Mouse (Mus musculus): ENCODE results near the gene Daam1. TPM values are rescaled to one million over a fixed set of nuclear protein-coding genes. Genes with fewer than 3 reads are reported as not detected.
A peak's percentile ranks its signal among the peaks of the same experiment; 100 is the strongest.

Gene Daam1
- polyA plus RNA-seq, 1 experiment from 2014 or later: 10.0 TPM

DNA sequence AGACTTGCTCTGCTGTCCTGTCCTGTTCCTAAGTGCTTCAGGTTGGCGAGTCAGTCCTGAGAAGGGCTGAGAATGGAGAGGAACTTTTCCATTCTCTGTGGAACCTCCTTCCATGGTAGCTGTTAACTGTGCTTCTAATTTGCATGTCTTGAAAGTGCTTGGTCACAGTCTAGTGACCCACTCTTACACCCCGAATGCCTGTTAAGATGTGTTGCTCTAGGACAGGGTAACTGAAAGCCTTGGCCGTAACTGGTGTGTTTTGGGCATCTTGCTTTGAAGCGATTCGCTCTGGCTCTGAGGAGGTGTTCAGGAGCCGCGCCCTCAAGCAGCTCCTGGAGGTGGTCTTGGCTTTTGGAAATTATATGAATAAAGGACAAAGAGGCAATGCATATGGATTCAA lies 146.5 kb downstream of the Daam1 start:
- Histone ChIP-seq H3K9me3 (no peaks in the 10 kb centered on the region), H3K27me3 (replicated peaks) (no peaks in the 10 kb centered on the region), H3K36me3 (peaks cover 28% of the 10 kb centered on the region; the same call in 1 of the 2 replicates), H3K27ac (no peak overlapping the region), H3K9ac (no peak overlapping the region), H3K4me2 (no peak overlapping the region), H3K4me1 (peaks cover 3% of the 10 kb centered on the region; the same call in 1 of the 2 replicates), H3K4me3 (replicated peaks) (no peak overlapping the region)
- 93% methylated on average over 7 of the region's 7 CpGs for WGBS
- ATAC-seq (ENCODE audit: insufficient read depth, low FRiP score, low read depth): no peak

DNA sequence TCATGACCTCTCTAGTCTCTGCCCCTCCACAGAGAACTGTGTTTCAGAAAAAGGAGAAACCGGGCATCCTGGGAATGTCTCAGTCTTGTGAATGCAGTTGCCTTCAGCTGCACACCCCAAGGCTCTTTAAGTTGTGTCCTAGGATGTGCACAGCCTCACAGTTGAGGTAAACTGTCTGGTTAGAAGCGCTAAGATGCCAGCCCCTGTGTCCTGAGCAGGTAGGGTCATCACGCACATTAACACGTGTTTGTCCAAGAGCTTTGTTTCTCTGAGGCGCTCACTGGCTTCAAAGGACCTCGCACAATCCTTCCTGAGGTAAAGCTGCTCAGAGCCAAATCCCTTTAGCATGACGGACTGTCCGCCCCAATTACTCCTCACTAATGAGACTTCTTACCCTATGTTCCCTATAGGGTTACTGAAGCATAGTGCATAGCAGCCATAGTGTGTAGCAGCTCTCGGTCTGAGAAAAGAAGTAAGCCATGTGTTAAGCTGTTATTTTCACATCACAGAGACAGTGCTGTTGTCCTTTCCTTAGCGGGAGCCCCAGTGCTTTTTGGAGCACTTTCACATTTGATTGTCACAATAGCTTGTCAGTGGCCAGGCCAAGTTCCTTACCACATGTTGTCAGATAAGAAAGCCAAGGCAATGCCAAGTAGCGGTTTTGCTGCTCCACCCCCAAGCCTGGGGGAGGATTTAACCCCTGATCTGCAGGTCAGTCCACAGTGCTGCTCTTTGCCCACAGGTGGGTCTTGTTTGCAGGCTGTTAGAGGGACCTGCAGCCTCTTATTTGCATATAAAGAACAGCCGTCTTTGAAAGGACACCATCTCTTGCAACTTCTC lies 147.9 kb downstream of the Daam1 start:
- H3K9me3 ChIP-seq: no peaks in the 10 kb centered on the region
- WGBS: 72% methylated on average over 12 of the region's 12 CpGs
- no peak overlapping the region for H3K27ac ChIP-seq
- no peak overlapping the region for H3K4me3 ChIP-seq (replicated peaks)
- H3K4me2 ChIP-seq: no peak overlapping the region
- H3K27me3 ChIP-seq (replicated peaks): no peaks in the 10 kb centered on the region
- H3K9ac ChIP-seq: no peak overlapping the region
- peaks cover 33% of the 10 kb centered on the region for H3K36me3 ChIP-seq
- no peak for ATAC-seq (ENCODE audit: insufficient read depth, low FRiP score, low read depth)
- H3K4me1 ChIP-seq: no peaks in the 10 kb centered on the region

DNA sequence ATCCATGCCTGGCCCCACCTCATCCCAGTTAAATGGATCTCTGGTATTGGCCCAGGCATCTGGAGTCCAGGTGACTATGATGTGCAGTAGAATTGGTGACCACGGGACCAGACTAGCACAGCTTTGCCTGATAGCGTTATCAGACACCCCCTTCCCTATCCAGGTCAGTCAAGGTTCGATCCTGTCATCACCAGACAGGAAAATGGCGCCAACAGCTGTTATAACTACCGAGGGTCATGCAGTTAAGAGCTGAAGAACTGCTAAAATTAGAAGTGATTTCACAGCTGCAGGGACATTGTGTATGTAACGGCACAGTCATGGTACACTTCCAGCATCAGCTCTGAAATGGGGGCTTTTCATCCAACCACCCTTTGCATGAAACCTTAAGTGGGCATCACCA lies 149.3 kb downstream of the Daam1 start:
- Histone ChIP-seq H3K9ac (no peak overlapping the region), H3K9me3 (no peaks in the 10 kb centered on the region), H3K4me1 (no peaks in the 10 kb centered on the region), H3K4me3 (replicated peaks) (no peak overlapping the region), H3K27ac (no peak overlapping the region), H3K4me2 (no peak overlapping the region), H3K27me3 (replicated peaks) (no peaks in the 10 kb centered on the region), H3K36me3 (peaks cover 41% of the 10 kb centered on the region)
- no peak for ATAC-seq (ENCODE audit: insufficient read depth, low FRiP score, low read depth)
- WGBS: 72% methylated on average over 6 of the region's 6 CpGs

DNA sequence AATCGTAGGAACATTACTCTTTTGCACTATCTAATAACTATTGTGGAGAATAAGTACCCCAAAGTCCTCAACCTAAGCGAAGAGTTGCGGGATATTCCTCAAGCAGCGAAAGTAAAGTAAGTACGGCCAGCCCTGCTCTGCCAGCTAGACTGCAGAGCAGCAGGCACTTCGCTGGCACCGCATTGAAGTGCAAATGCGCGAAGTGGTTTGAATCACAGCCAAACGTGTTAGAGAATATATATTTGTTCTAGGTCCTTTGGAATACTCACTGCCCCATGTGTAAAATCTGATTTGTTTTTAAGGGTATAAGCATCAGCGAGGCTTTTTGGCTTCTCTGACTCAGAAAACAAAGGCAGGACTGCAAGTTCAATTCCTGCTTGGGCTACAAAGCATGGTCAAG lies 149.9 kb downstream of the Daam1 start:
- Histone ChIP-seq H3K27me3 (replicated peaks) (no peaks in the 10 kb centered on the region), H3K36me3 (peaks cover 37% of the 10 kb centered on the region), H3K27ac (no peak overlapping the region), H3K4me1 (no peaks in the 10 kb centered on the region), H3K4me2 (no peak overlapping the region), H3K9ac (no peak overlapping the region), H3K9me3 (no peaks in the 10 kb centered on the region), H3K4me3 (replicated peaks) (no peak overlapping the region)
- ATAC-seq (ENCODE audit: insufficient read depth, low FRiP score, low read depth): no peak
- 92% methylated on average over 11 of the region's 11 CpGs for WGBS

DNA sequence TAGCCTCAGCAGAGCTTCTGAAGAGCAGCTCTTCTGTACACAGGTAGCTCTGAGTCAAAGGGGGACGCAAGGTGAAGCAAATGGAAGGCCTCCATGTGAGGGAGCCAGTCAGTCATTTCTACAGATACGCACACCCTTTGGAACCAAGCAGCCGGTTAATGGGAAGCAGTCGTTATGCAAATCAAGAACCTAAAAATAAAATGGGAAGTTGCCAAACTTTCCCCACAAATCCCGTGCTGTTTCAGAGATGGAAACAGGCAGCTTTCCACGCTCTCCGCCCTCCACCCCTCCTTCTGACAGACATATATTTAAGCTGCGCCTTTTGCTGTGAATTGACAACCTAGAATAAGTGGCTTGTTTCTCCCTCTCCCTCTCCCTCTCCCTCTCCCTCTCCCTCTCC lies 150.4 kb downstream of the Daam1 start:
- no peak overlapping the region for H3K9ac ChIP-seq
- 73% methylated on average over 8 of the region's 8 CpGs for WGBS
- ATAC-seq (ENCODE audit: insufficient read depth, low FRiP score, low read depth): no peak

DNA sequence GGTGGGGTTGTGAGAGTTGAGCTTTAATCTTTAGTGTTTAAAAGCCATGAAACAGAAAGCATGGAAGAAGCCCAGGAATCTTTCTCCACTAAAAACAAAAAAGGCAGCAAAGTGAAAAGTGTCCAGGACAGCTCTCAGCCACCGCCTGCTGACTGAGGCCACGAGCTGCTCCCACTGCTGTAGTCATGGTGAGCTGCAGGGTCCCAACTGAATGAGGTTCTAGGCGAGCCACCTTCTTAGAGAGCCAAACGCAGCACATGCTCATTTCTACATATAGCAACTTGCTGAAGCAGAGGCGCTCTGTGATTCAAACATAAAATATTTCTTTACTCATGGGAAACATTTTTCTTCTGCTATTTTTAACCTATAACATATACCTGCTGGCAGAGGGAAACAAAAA lies 150.9 kb downstream of the Daam1 start:
- Histone ChIP-seq H3K9me3 (no peaks in the 10 kb centered on the region), H3K27me3 (replicated peaks) (no peaks in the 10 kb centered on the region), H3K4me1 (no peaks in the 10 kb centered on the region), H3K36me3 (peaks cover 35% of the 10 kb centered on the region), H3K4me2 (no peak overlapping the region), H3K9ac (no peak overlapping the region), H3K4me3 (replicated peaks) (no peak overlapping the region), H3K27ac (no peak overlapping the region)
- 78% methylated on average over 5 of the region's 5 CpGs for WGBS
- no peak for ATAC-seq (ENCODE audit: insufficient read depth, low FRiP score, low read depth)

More for the DNA sequence above, 150.4 kb downstream of the Daam1 start:
- H3K4me3 ChIP-seq (replicated peaks): no peak overlapping the region
- H3K9me3 ChIP-seq: no peaks in the 10 kb centered on the region
- no peaks in the 10 kb centered on the region for H3K27me3 ChIP-seq (replicated peaks)
- H3K27ac ChIP-seq: no peak overlapping the region
- no peak overlapping the region for H3K4me2 ChIP-seq
- H3K4me1 ChIP-seq: no peaks in the 10 kb centered on the region
- peaks cover 33% of the 10 kb centered on the region for H3K36me3 ChIP-seq

DNA sequence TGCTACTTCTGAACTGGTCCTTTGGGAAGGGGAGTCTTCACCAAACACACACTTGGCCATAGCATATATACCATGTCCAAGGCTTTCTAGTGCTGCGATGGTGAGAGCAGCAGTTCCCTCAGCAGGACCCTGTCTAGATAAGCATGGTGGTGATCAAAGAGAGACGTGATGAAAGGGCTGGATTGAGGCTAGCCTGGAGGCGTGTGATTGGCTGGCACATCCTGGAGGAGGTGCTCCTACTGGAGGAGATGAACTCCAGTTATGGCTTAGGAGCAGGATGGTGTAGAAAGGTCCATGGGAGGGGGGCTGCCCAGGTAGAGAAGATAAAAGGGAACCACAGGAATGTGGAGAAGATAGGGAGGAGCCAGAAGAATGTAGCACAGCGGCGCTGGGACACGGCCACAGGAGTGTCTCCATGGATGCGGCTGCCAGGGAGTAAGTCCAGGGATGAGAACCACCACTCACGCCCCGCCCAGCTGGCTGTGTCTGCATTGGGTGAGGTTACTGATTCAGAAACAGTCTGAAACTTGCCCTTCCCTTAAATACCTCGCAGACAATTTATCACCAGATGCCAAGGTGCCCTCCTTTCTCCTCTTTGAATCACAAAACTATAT lies 152.3 kb downstream of the Daam1 start:
- H3K4me2 ChIP-seq: no peak overlapping the region
- ATAC-seq (ENCODE audit: insufficient read depth, low FRiP score, low read depth): no peak
- no peak overlapping the region for H3K4me3 ChIP-seq (replicated peaks)
- H3K27me3 ChIP-seq (replicated peaks): no peaks in the 10 kb centered on the region
- peaks cover 32% of the 10 kb centered on the region for H3K36me3 ChIP-seq
- H3K27ac ChIP-seq: no peak overlapping the region
- H3K4me1 ChIP-seq: no peaks in the 10 kb centered on the region
- H3K9me3 ChIP-seq: no peaks in the 10 kb centered on the region
- 71% methylated on average over 10 of the region's 10 CpGs for WGBS
- no peak overlapping the region for H3K9ac ChIP-seq

DNA sequence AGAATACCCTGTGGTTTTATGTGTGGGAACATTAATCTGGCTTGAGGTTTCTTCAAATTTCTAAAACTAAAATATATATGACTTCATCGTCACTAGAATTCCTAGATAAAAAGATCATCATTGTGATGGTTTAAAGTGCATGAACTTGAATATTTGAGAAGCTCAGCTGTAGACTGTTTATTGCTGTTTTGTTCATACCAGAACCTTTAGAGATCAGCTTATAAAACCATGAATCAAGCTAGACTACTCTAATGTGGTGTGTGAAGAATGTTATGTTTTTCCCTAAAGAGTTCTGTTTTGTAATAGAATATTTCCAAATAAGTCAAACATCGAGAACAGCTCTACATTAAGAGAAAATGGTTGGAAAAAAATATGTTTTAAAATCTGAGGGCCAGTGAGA lies 156.3 kb downstream of the Daam1 start:
- Histone ChIP-seq H3K36me3 (peaks cover 25% of the 10 kb centered on the region), H3K4me2 (no peak overlapping the region), H3K27ac (no peak overlapping the region), H3K4me3 (replicated peaks) (no peak overlapping the region), H3K9me3 (no peaks in the 10 kb centered on the region), H3K4me1 (no peaks in the 10 kb centered on the region), H3K27me3 (replicated peaks) (no peaks in the 10 kb centered on the region), H3K9ac (no peak overlapping the region)
- 78% methylated on average over 2 of the region's 2 CpGs for WGBS
- ATAC-seq (ENCODE audit: insufficient read depth, low FRiP score, low read depth): no peak

DNA sequence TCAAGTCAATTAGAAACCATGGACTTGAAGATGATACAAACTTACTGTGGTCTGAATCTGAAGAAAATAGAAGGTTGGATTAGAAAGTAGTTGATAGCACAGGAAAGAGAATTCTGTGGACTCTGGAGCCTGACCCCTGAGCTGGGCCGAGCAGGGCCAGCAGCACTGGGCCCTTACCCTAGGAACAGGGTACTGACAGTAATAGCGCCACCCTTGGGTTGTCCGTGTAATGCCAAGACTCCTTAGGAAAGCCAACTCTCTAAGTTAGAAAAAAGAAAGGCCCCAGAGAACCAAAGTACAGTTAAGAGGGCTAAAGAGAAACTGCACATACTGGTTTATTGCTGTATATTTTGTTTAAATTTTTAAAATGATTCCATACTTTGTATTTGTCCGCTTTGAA lies 157.0 kb downstream of the Daam1 start:
- Histone ChIP-seq H3K4me2 (no peak overlapping the region), H3K27me3 (replicated peaks) (no peaks in the 10 kb centered on the region), H3K36me3 (peaks cover 31% of the 10 kb centered on the region), H3K9me3 (no peaks in the 10 kb centered on the region), H3K4me1 (no peaks in the 10 kb centered on the region), H3K9ac (no peak overlapping the region), H3K27ac (no peak overlapping the region), H3K4me3 (replicated peaks) (no peak overlapping the region)
- no peak for ATAC-seq (ENCODE audit: insufficient read depth, low FRiP score, low read depth)
- 86% methylated on average over 4 of the region's 4 CpGs for WGBS

DNA sequence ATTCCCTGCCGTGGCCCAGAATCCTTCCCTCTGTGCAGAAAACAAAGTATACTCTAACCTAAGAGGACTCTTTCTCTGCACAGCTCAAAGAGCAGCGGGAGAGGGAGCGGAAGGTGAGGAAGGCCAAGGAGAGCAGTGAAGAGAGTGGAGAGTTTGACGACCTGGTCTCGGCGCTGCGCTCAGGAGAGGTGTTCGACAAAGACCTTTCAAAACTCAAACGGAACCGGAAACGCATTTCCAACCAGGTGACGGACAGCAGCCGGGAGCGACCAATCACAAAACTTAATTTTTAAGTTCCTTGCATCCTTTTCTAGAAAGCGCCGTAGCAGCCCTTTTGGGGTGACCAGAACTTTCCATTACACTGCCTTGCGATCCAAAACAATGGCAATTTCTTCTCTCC lies 158.7 kb downstream of the Daam1 start:
- WGBS: 97% methylated on average over 17 of the region's 17 CpGs
- ATAC-seq (ENCODE audit: insufficient read depth, low FRiP score, low read depth): no peak
- Histone ChIP-seq H3K36me3 (peaks cover 20% of the 10 kb centered on the region; the same call in 1 of the 2 replicates), H3K27ac (no peak overlapping the region), H3K4me2 (no peak overlapping the region), H3K4me1 (no peaks in the 10 kb centered on the region), H3K9ac (no peak overlapping the region), H3K27me3 (replicated peaks) (no peaks in the 10 kb centered on the region), H3K9me3 (no peaks in the 10 kb centered on the region), H3K4me3 (replicated peaks) (no peak overlapping the region)

DNA sequence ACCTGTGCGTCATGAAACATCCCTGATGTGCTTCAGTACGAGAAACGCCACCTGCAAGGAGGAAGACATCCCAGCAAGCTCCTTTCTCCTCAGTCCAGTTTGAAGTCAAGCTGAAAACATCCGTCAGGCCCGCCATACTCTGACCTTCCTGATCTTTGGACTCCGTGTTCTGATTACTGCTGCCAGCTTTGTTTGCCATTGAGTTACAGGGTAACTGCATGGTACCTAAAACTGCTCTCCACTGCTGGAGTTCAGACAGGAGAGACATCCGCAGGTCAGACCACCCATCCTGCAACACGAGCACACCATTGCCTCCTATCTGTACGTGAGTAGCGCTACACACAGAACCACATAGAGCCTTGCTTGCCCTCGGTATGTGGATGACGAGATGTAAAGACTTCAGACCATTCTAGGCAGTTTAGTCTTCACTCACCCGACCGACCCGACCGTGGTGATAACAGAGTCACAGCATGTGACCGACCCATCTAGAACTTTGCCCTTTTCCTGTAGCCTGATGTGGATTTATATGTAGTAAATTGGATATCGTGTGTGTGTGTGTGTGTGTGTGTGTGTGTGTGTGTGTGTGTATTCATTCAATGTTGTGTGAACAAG lies 161.8 kb downstream of the Daam1 start:
- ATAC-seq (ENCODE audit: insufficient read depth, low FRiP score, low read depth): peak; percentile 18; the same call in 1 of the 2 replicates

DNA sequence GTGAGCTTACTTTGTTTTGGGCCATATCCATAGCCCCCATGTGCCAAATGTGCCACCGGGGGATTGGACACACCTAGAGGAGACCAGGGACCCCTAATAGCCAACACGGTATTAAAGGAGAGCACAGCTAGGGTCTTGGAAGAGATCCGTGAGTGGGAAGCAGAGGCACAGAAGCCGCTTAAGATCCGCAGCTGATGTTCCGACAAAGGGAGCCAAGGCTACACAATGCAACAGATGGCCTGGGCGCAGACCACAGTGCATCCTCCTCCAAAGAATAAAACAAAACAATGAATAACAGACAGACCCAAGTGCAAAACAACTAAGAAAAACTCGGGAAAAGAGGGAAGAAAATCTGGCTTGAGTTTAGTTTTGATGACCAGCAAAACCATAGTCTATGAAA lies 165.0 kb downstream of the Daam1 start:
- Histone ChIP-seq H3K9me3 (no peaks in the 10 kb centered on the region), H3K4me2 (no peak overlapping the region)
- ATAC-seq (ENCODE audit: insufficient read depth, low FRiP score, low read depth): no peak

More for the DNA sequence above, 161.8 kb downstream of the Daam1 start:
- no peak overlapping the region for H3K27ac ChIP-seq
- H3K9me3 ChIP-seq: no peaks in the 10 kb centered on the region
- WGBS: 85% methylated on average over 18 of the region's 18 CpGs
- H3K36me3 ChIP-seq: peaks cover 14% of the 10 kb centered on the region; the same call in 1 of the 2 replicates
- no peaks in the 10 kb centered on the region for H3K4me1 ChIP-seq
- H3K4me3 ChIP-seq (replicated peaks): no peak overlapping the region
- H3K27me3 ChIP-seq (replicated peaks): no peaks in the 10 kb centered on the region
- H3K4me2 ChIP-seq: no peak overlapping the region
- no peak overlapping the region for H3K9ac ChIP-seq

More for the DNA sequence above, 165.0 kb downstream of the Daam1 start:
- Histone ChIP-seq H3K27ac (no peak overlapping the region), H3K4me1 (no peaks in the 10 kb centered on the region), H3K9ac (no peak overlapping the region), H3K4me3 (replicated peaks) (no peak overlapping the region), H3K27me3 (replicated peaks) (no peaks in the 10 kb centered on the region), H3K36me3 (peaks cover 6% of the 10 kb centered on the region; the same call in 1 of the 2 replicates)
- WGBS: 88% methylated on average over 8 of the region's 8 CpGs

Measured in stomach, embryonic 15.5 days (tissue).